Mouse (Mus musculus): ENCODE results near the gene Atad5. TPM values are rescaled to one million over a fixed set of nuclear protein-coding genes. Genes with fewer than 3 reads are reported as not detected.

Gene Atad5
- polyA plus RNA-seq, 1 experiment from 2014 or later, result 15.2 TPM

GRCm38 (mm10) chr11:80153857-80154495 lies 64.8 kb downstream of the Atad5 start, which contains the start of gene Adap2:
Adap2 (plus strand) TSS chr11:80154105.
- no peak within 1 kb of the TSS for H3K27ac ChIP-seq
- H3K4me1 ChIP-seq, result peaks cover 9% of the 10 kb centered on the region; the same call in 1 of the 2 replicates
- 2% methylated on average over 45 of the region's 47 CpGs for WGBS
- peak; percentile 26; the same call in 1 of the 2 replicates for ATAC-seq (ENCODE audit: insufficient number of reproducible peaks, insufficient read depth, low FRiP score, low TSS enrichment, low read depth)
- H3K27me3 ChIP-seq, result peaks cover 63% of the 10 kb centered on the region
- H3K4me3 ChIP-seq, result peak within 1 kb of the TSS; percentile 53
- H3K9ac ChIP-seq, result peak within 1 kb of the TSS; percentile 64
- no peaks in the 10 kb centered on the region for H3K36me3 ChIP-seq
- no peaks in the 10 kb centered on the region for H3K9me3 ChIP-seq
- H3K4me2 ChIP-seq, result peak within 1 kb of the TSS; percentile 76

- H3K4me3 ChIP-seq, result peak overlapping the region; percentile 53
- H3K27ac ChIP-seq, result no peak overlapping the region
- H3K36me3 ChIP-seq, result no peaks in the 10 kb centered on the region
- 28% methylated on average over 25 of the region's 25 CpGs for WGBS
- H3K9me3 ChIP-seq, result no peaks in the 10 kb centered on the region
- peak overlapping the region; percentile 76 for H3K4me2 ChIP-seq
- no peak for ATAC-seq (ENCODE audit: insufficient number of reproducible peaks, insufficient read depth, low FRiP score, low TSS enrichment, low read depth)
- H3K4me1 ChIP-seq, result peaks cover 9% of the 10 kb centered on the region; the same call in 1 of the 2 replicates
- H3K27me3 ChIP-seq, result peaks cover 63% of the 10 kb centered on the region
- peak overlapping the region; percentile 64 for H3K9ac ChIP-seq
Measured at GRCm38 (mm10) chr11:80154501-80154900, 65.3 kb downstream of the Atad5 start.

- H3K27ac ChIP-seq, result no peak overlapping the region
- H3K4me3 ChIP-seq, result no peak overlapping the region
- no peak overlapping the region for H3K4me2 ChIP-seq
- peaks cover 9% of the 10 kb centered on the region; the same call in 1 of the 2 replicates for H3K4me1 ChIP-seq
- WGBS, result 84% methylated on average over 8 of the region's 8 CpGs
- no peaks in the 10 kb centered on the region for H3K36me3 ChIP-seq
- H3K27me3 ChIP-seq, result peaks cover 63% of the 10 kb centered on the region
- no peaks in the 10 kb centered on the region for H3K9me3 ChIP-seq
- H3K9ac ChIP-seq, result no peak overlapping the region
- ATAC-seq (ENCODE audit: insufficient number of reproducible peaks, insufficient read depth, low FRiP score, low TSS enrichment, low read depth), result no peak
Measured at GRCm38 (mm10) chr11:80155541-80155940, 66.3 kb downstream of the Atad5 start.

GRCm38 (mm10) chr11:80155961-80156360 lies 66.8 kb downstream of the Atad5 start:
- no peak overlapping the region for H3K9ac ChIP-seq
- 82% methylated on average over 4 of the region's 4 CpGs for WGBS
- no peaks in the 10 kb centered on the region for H3K36me3 ChIP-seq
- peaks cover 9% of the 10 kb centered on the region; the same call in 1 of the 2 replicates for H3K4me1 ChIP-seq
- H3K4me3 ChIP-seq, result no peak overlapping the region
- H3K27me3 ChIP-seq, result peaks cover 63% of the 10 kb centered on the region
- H3K4me2 ChIP-seq, result no peak overlapping the region
- H3K9me3 ChIP-seq, result no peaks in the 10 kb centered on the region
- no peak overlapping the region for H3K27ac ChIP-seq
- no peak for ATAC-seq (ENCODE audit: insufficient number of reproducible peaks, insufficient read depth, low FRiP score, low TSS enrichment, low read depth)

- ATAC-seq (ENCODE audit: insufficient number of reproducible peaks, insufficient read depth, low FRiP score, low TSS enrichment, low read depth), result no peak
- peaks cover 9% of the 10 kb centered on the region; the same call in 1 of the 2 replicates for H3K4me1 ChIP-seq
- H3K4me2 ChIP-seq, result no peak overlapping the region
- no peak overlapping the region for H3K4me3 ChIP-seq
- no peaks in the 10 kb centered on the region for H3K36me3 ChIP-seq
- no peak overlapping the region for H3K9ac ChIP-seq
- 80% methylated on average over 4 of the region's 4 CpGs for WGBS
- H3K9me3 ChIP-seq, result no peaks in the 10 kb centered on the region
- H3K27me3 ChIP-seq, result peaks cover 58% of the 10 kb centered on the region
- no peak overlapping the region for H3K27ac ChIP-seq
Measured at GRCm38 (mm10) chr11:80156841-80157240, 67.6 kb downstream of the Atad5 start.

GRCm38 (mm10) chr11:80159018-80159417 lies 69.8 kb downstream of the Atad5 start:
- Histone ChIP-seq H3K9ac (no peak overlapping the region), H3K27ac (no peak overlapping the region), H3K4me2 (no peak overlapping the region), H3K4me3 (no peak overlapping the region), H3K9me3 (no peaks in the 10 kb centered on the region), H3K36me3 (no peaks in the 10 kb centered on the region), H3K27me3 (peaks cover 36% of the 10 kb centered on the region), H3K4me1 (peaks cover 5% of the 10 kb centered on the region; the same call in 1 of the 2 replicates)
- no peak for ATAC-seq (ENCODE audit: insufficient number of reproducible peaks, insufficient read depth, low FRiP score, low TSS enrichment, low read depth)
- 86% methylated on average over 7 of the region's 7 CpGs for WGBS

GRCm38 (mm10) chr11:80161041-80161440 lies 71.8 kb downstream of the Atad5 start:
- no peak for ATAC-seq (ENCODE audit: insufficient number of reproducible peaks, insufficient read depth, low FRiP score, low TSS enrichment, low read depth)
- 82% methylated on average over 4 of the region's 4 CpGs for WGBS
- H3K4me1 ChIP-seq, result no peaks in the 10 kb centered on the region
- no peak overlapping the region for H3K4me2 ChIP-seq
- H3K9me3 ChIP-seq, result no peaks in the 10 kb centered on the region
- H3K27me3 ChIP-seq, result peaks cover 16% of the 10 kb centered on the region
- no peak overlapping the region for H3K4me3 ChIP-seq
- no peaks in the 10 kb centered on the region for H3K36me3 ChIP-seq
- no peak overlapping the region for H3K9ac ChIP-seq
- H3K27ac ChIP-seq, result no peak overlapping the region

- no peaks in the 10 kb centered on the region for H3K4me1 ChIP-seq
- H3K4me2 ChIP-seq, result no peak overlapping the region
- H3K27ac ChIP-seq, result no peak overlapping the region
- 52% methylated on average over 7 of the region's 7 CpGs for WGBS
- H3K9ac ChIP-seq, result no peak overlapping the region
- no peaks in the 10 kb centered on the region for H3K9me3 ChIP-seq
- H3K27me3 ChIP-seq, result no peaks in the 10 kb centered on the region
- no peak overlapping the region for H3K4me3 ChIP-seq
- H3K36me3 ChIP-seq, result no peaks in the 10 kb centered on the region
- ATAC-seq (ENCODE audit: insufficient number of reproducible peaks, insufficient read depth, low FRiP score, low TSS enrichment, low read depth), result no peak
Measured at GRCm38 (mm10) chr11:80163362-80164116, 74.3 kb downstream of the Atad5 start.

- ATAC-seq (ENCODE audit: insufficient number of reproducible peaks, insufficient read depth, low FRiP score, low TSS enrichment, low read depth), result no peak
Measured at GRCm38 (mm10) chr11:80164224-80164623, 75.0 kb downstream of the Atad5 start.

GRCm38 (mm10) chr11:80168121-80168520 lies 78.9 kb downstream of the Atad5 start:
- H3K4me3 ChIP-seq, result no peak overlapping the region
- no peaks in the 10 kb centered on the region for H3K27me3 ChIP-seq
- no peak for ATAC-seq (ENCODE audit: insufficient number of reproducible peaks, insufficient read depth, low FRiP score, low TSS enrichment, low read depth)
- H3K9ac ChIP-seq, result no peak overlapping the region
- H3K4me1 ChIP-seq, result no peaks in the 10 kb centered on the region
- no peak overlapping the region for H3K27ac ChIP-seq
- no peaks in the 10 kb centered on the region for H3K36me3 ChIP-seq
- no peak overlapping the region for H3K4me2 ChIP-seq
- no peaks in the 10 kb centered on the region for H3K9me3 ChIP-seq
- 91% methylated on average over 9 of the region's 9 CpGs for WGBS

More at GRCm38 (mm10) chr11:80164224-80164623, 75.0 kb downstream of the Atad5 start:
- no peak overlapping the region for H3K4me2 ChIP-seq
- 40% methylated on average over 2 of the region's 2 CpGs for WGBS
- H3K4me1 ChIP-seq, result no peaks in the 10 kb centered on the region
- H3K27ac ChIP-seq, result no peak overlapping the region
- no peaks in the 10 kb centered on the region for H3K9me3 ChIP-seq
- no peak overlapping the region for H3K9ac ChIP-seq
- H3K36me3 ChIP-seq, result no peaks in the 10 kb centered on the region
- H3K27me3 ChIP-seq, result no peaks in the 10 kb centered on the region
- H3K4me3 ChIP-seq, result no peak overlapping the region

GRCm38 (mm10) chr11:80168611-80169249 lies 79.5 kb downstream of the Atad5 start:
- Histone ChIP-seq H3K36me3 (no peaks in the 10 kb centered on the region), H3K4me3 (no peak overlapping the region), H3K4me1 (no peaks in the 10 kb centered on the region), H3K9me3 (no peaks in the 10 kb centered on the region), H3K27ac (no peak overlapping the region), H3K9ac (no peak overlapping the region), H3K4me2 (no peak overlapping the region), H3K27me3 (no peaks in the 10 kb centered on the region)
- ATAC-seq (ENCODE audit: insufficient number of reproducible peaks, insufficient read depth, low FRiP score, low TSS enrichment, low read depth), result no peak
- WGBS, result 80% methylated on average over 4 of the region's 4 CpGs

All from embryonic facial prominence, embryonic 13.5 days (tissue).